Mouse (Mus musculus): ENCODE results near the gene Stx12. TPM values are rescaled to one million over a fixed set of nuclear protein-coding genes. Genes with fewer than 3 reads are reported as not detected.

Stx12 gene
- 154 TPM for polyA plus RNA-seq (2014; fragmentation: Illumina TruSeq; extraction: RNeasy Lipid Tissue Mini Kit (QIAGEN cat#74804))

DNA sequence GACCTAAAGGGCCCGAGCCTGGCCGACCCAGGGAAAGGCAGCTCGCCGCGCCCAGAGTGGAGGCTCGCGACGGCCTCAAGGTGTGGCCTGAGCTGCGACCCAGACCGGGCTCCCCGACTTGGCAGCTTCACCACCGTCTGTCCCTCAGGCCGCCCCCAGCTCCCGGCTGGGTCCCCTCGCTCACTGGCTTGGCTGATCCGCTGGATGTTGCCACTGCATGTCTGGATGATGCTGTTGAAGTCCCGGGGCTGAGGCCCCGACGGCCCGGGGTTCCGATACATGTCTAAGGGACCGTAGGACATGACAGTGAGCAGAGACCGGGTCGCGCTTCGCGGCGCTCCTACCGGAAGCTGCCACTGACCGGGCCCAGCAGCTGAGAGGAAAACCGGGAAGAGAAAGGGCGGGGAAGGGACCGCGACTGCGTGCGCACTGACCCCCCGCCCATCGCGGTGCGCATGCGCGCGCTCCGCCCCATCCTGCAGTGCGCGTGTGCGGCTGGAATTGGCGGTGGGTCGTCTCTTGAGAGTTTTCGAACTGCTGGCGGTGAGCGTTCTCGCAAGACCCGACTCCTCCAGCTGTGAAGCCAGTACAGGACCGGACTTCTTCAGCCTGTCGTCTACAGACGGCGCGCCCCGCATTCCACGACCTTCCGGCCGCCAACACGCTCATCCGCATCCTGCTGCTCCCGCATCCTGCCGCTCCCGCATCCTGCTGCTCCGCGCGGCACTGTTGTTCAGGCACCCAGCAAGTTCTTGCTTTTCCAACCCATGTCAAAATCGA lies at the start of gene Stx12:
Gene Stx12 (minus strand): TSS at position 446 of the 780 bp plus-strand sequence.

DNA sequence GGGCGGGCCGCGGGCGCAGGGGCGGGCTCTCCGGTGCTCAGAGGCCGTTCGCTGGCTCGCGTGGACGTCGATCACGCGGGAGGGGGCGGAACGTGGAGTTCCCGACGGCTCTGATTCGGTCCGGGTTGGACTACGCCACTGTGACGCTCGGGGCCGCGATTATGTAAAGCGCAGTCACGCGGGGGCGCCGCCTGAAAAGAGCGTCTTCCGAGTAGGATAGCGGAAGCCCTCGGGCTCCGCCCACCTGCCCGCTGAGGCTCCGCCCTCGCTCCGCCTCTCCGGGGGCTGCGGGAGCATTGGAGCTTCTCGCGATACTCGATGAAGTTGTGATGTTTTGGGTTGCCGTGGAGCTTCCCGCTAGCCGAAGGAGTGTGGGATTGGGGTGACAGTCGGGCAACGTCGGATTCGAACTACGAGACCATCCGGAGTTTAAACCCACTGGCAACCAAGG lies 38.3 kb upstream of the Stx12 start, which contains the start of gene Fam76a:
Gene Fam76a (minus strand): TSS at position 1 of the 451 bp plus-strand sequence.

DNA sequence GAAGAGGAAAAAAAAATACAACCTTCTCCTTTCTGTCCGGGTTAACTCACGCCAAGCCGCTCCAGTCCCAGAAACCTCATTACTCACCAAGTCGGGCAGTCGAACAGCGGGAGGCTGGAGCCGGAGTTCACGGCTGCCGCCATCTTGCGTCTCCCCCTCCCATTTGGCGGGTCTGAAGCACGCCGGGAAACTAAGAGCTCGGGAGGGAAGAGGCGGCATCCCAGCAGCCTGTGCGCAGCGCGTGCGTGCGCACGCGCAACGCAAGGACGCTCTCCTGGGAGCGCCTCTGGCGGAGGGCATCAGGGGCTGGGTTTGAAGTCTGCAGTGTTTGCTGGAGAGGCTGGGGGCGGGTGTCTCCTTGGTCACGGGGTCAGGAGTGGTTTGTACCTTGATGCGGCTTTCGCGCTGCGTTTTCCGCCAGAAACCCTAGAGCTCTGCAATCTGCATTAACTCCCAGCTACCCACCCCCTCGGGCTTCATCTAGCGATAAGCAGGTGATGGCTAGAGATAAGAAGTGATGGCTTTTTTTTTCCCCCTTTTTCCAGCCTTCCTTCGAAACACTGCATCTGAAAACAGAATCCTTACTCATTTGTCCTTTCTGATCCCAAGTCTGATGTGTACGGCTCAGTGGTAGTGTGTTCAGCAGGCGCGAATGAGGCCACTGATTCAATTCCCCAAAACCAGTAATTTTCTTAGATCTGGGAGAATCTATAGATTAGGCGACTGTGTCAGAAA lies 41.2 kb downstream of the Stx12 start, which contains the start of gene Ppp1r8:
Gene Ppp1r8 (minus strand): TSS at position 200 of the 735 bp plus-strand sequence.

Other genes with a start within 250 kb of the Stx12 start
- 59.9 TPM for gene Eya3, start 245.5 kb downstream of the Stx12 start, polyA plus RNA-seq (2014; fragmentation: Illumina TruSeq; extraction: RNeasy Lipid Tissue Mini Kit (QIAGEN cat#74804))
- 3.1 TPM for gene Xkr8, start 152.0 kb downstream of the Stx12 start, polyA plus RNA-seq (2014; fragmentation: Illumina TruSeq; extraction: RNeasy Lipid Tissue Mini Kit (QIAGEN cat#74804))
- gene Smpdl3b, start 127.3 kb downstream of the Stx12 start, polyA plus RNA-seq (2014; fragmentation: Illumina TruSeq; extraction: RNeasy Lipid Tissue Mini Kit (QIAGEN cat#74804)): 13.2 TPM
- gene Rpa2, start 116.2 kb downstream of the Stx12 start, polyA plus RNA-seq (2014; fragmentation: Illumina TruSeq; extraction: RNeasy Lipid Tissue Mini Kit (QIAGEN cat#74804)): 12.3 TPM
- 0.88 TPM for gene Themis2, start 88.1 kb downstream of the Stx12 start, polyA plus RNA-seq (2014; fragmentation: Illumina TruSeq; extraction: RNeasy Lipid Tissue Mini Kit (QIAGEN cat#74804))
- gene Ppp1r8, start 41.3 kb downstream of the Stx12 start, polyA plus RNA-seq (2014; fragmentation: Illumina TruSeq; extraction: RNeasy Lipid Tissue Mini Kit (QIAGEN cat#74804)): 13.1 TPM
- gene Fam76a, start 38.0 kb upstream of the Stx12 start, polyA plus RNA-seq (2014; fragmentation: Illumina TruSeq; extraction: RNeasy Lipid Tissue Mini Kit (QIAGEN cat#74804)): 35.5 TPM
- 0.29 TPM for gene Fgr, start 89.6 kb upstream of the Stx12 start, polyA plus RNA-seq (2014; fragmentation: Illumina TruSeq; extraction: RNeasy Lipid Tissue Mini Kit (QIAGEN cat#74804))
- 5.0 TPM for gene Ahdc1, start 126.8 kb upstream of the Stx12 start, polyA plus RNA-seq (2014; fragmentation: Illumina TruSeq; extraction: RNeasy Lipid Tissue Mini Kit (QIAGEN cat#74804))
- 168 TPM for gene Wasf2, start 246.0 kb upstream of the Stx12 start, polyA plus RNA-seq (2014; fragmentation: Illumina TruSeq; extraction: RNeasy Lipid Tissue Mini Kit (QIAGEN cat#74804))